Mouse (Mus musculus): Measurements from ENCODE around the gene Gpr39. TPM values are rescaled to one million over a fixed set of nuclear protein-coding genes. Genes with fewer than 3 reads are reported as not detected.

Gpr39 gene
- polyA plus RNA-seq, 1 experiment from 2014 or later = 3.5 TPM

DNA sequence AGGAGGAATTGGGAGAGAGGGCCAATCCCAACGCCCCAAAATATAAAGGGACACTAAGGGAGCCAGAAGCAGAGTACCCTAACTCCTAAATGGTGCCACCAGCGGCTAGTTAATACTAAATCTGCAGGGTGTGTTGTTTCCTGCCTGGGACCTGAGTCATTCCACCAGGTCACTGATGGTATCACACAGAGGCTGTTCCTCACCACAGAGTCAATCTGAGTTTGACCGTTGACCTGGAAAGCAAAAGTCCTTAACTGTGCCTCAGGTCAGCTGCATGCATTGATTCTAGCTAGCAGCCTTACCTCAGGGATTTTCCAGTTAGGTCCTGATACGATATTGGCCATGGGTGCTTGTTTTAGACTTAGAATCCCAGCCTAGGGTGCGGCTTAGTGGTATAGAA is 17.5 kb downstream of the Gpr39 start:
- Histone ChIP-seq H3K27ac (replicated peaks) (peak overlapping the region; percentile 55; the same call in 1 of the 2 replicates), H3K4me2 (peak overlapping the region; percentile 23; the same call in 1 of the 2 replicates)
- 33% methylated on average over 5 of the region's 5 CpGs for WGBS (ENCODE audit: insufficient replicate concordance)

GRCm38 (mm10) chr1:125701101-125701590 is 24.4 kb downstream of the Gpr39 start:
- no peaks in the 10 kb centered on the region for H3K36me3 ChIP-seq (replicated peaks)
- H3K27me3 ChIP-seq = no peaks in the 10 kb centered on the region
- peaks cover 5% of the 10 kb centered on the region; the same call in 1 of the 2 replicates for H3K4me1 ChIP-seq (replicated peaks)
- no peak overlapping the region for H3K4me3 ChIP-seq (replicated peaks)
- WGBS (ENCODE audit: insufficient replicate concordance) = 59% methylated on average over 4 of the region's 4 CpGs
- ATAC-seq (ENCODE audit: insufficient read depth) = no peak
- H3K4me2 ChIP-seq = no peak overlapping the region
- H3K9me3 ChIP-seq (replicated peaks) = no peaks in the 10 kb centered on the region
- H3K9ac ChIP-seq = no peak overlapping the region
- H3K27ac ChIP-seq (replicated peaks) = no peak overlapping the region

More for the DNA sequence above, 17.5 kb downstream of the Gpr39 start:
- Histone ChIP-seq H3K27me3 (no peaks in the 10 kb centered on the region), H3K4me1 (replicated peaks) (no peaks in the 10 kb centered on the region), H3K9me3 (replicated peaks) (no peaks in the 10 kb centered on the region), H3K9ac (no peak overlapping the region), H3K4me3 (replicated peaks) (no peak overlapping the region), H3K36me3 (replicated peaks) (no peaks in the 10 kb centered on the region)
- ATAC-seq (ENCODE audit: insufficient read depth) = peak; percentile 84

DNA sequence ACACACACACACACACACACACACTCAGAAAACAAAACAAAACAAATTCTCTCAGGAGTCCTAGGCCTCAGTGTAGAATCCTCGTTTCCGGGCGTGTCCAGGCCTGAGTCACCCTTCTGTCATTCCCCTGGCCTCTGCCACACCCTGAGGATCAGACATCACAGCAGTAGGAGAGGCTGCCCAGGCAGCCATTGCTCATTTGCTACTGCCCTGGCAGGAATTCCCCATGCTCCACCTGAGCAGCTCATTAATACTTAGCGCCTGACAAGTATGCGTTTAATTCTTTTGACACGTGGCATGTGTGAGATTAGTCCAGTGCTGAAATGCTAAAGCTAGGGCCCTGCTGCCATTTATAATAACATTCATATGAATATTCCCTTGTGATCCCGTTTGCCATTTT is 25.0 kb downstream of the Gpr39 start:
- H3K27ac ChIP-seq (replicated peaks) = no peak overlapping the region
- no peak overlapping the region for H3K4me3 ChIP-seq (replicated peaks)
- no peaks in the 10 kb centered on the region for H3K27me3 ChIP-seq
- no peak overlapping the region for H3K4me2 ChIP-seq
- no peaks in the 10 kb centered on the region for H3K9me3 ChIP-seq (replicated peaks)
- peaks cover 5% of the 10 kb centered on the region; the same call in 1 of the 2 replicates for H3K4me1 ChIP-seq (replicated peaks)
- 78% methylated on average over 7 of the region's 7 CpGs for WGBS (ENCODE audit: insufficient replicate concordance)
- H3K36me3 ChIP-seq (replicated peaks) = no peaks in the 10 kb centered on the region
- no peak overlapping the region for H3K9ac ChIP-seq
- no peak for ATAC-seq (ENCODE audit: insufficient read depth)

- Histone ChIP-seq H3K27ac (replicated peaks) (no peak overlapping the region), H3K36me3 (replicated peaks) (no peaks in the 10 kb centered on the region), H3K4me1 (replicated peaks) (peaks cover 5% of the 10 kb centered on the region; the same call in 1 of the 2 replicates), H3K9me3 (replicated peaks) (no peaks in the 10 kb centered on the region), H3K27me3 (no peaks in the 10 kb centered on the region), H3K9ac (no peak overlapping the region), H3K4me3 (replicated peaks) (no peak overlapping the region), H3K4me2 (no peak overlapping the region)
- no peak for ATAC-seq (ENCODE audit: insufficient read depth)
- WGBS (ENCODE audit: insufficient replicate concordance) = 71% methylated on average over 8 of the region's 8 CpGs
Measured at GRCm38 (mm10) chr1:125702326-125702725, 25.5 kb downstream of the Gpr39 start.

DNA sequence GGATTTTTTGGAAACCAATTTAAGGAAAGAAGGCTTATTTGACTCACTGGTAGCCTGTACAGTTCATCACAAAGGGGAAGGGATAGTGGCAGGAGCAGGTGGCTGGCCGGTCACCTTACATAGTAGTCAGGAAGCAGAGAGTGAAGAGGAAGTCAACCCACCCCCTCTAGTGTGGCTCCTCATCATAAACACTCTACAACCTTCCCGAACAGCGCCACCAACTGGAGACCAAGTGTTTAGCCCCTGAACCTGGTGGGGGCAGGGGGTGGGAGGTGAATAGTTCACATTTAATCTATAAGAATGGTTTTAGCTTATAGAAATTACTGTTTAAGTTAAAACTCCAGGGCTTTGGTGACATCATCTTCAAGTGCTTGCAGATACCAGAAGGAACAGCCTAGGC is 28.6 kb downstream of the Gpr39 start:
- peaks cover 5% of the 10 kb centered on the region; the same call in 1 of the 2 replicates for H3K4me1 ChIP-seq (replicated peaks)
- no peaks in the 10 kb centered on the region for H3K36me3 ChIP-seq (replicated peaks)
- no peak overlapping the region for H3K4me3 ChIP-seq (replicated peaks)
- H3K27ac ChIP-seq (replicated peaks) = no peak overlapping the region
- H3K9ac ChIP-seq = no peak overlapping the region
- H3K9me3 ChIP-seq (replicated peaks) = no peaks in the 10 kb centered on the region
- H3K4me2 ChIP-seq = no peak overlapping the region
- WGBS (ENCODE audit: insufficient replicate concordance) = 47% methylated on average over 3 of the region's 3 CpGs
- ATAC-seq (ENCODE audit: insufficient read depth) = no peak
- H3K27me3 ChIP-seq = no peaks in the 10 kb centered on the region

DNA sequence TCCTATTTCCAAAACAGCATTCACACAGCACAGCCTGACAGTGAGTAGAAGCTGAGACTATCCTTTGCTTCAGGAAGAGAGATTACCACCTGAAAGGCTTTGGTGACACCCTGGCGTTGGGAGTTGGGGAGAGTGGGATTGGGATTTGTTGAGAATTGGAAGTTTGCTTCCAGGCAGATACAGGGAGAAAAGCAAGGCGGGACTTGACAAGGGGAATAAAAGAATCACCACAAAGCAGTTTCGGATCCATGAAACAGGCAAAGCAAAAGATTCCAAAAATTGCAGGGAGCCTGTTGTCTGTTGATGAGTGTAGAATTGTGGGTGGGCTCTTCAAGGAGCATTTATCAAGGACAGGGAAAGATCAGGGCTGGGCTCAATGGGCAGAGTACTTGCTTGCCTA is 38.5 kb downstream of the Gpr39 start:
- no peaks in the 10 kb centered on the region for H3K9me3 ChIP-seq (replicated peaks)
- no peaks in the 10 kb centered on the region for H3K36me3 ChIP-seq (replicated peaks)
- H3K4me1 ChIP-seq (replicated peaks) = 0 out of 2 replicates have a peak, but pooled peaks cover 3% of the 10 kb centered on the region
- H3K27me3 ChIP-seq = no peaks in the 10 kb centered on the region
- ATAC-seq (ENCODE audit: insufficient read depth) = no peak
- WGBS (ENCODE audit: insufficient replicate concordance) = 63% methylated on average over 3 of the region's 3 CpGs
- H3K9ac ChIP-seq = no peak overlapping the region
- no peak overlapping the region for H3K4me2 ChIP-seq
- H3K27ac ChIP-seq (replicated peaks) = no peak overlapping the region
- no peak overlapping the region for H3K4me3 ChIP-seq (replicated peaks)

DNA sequence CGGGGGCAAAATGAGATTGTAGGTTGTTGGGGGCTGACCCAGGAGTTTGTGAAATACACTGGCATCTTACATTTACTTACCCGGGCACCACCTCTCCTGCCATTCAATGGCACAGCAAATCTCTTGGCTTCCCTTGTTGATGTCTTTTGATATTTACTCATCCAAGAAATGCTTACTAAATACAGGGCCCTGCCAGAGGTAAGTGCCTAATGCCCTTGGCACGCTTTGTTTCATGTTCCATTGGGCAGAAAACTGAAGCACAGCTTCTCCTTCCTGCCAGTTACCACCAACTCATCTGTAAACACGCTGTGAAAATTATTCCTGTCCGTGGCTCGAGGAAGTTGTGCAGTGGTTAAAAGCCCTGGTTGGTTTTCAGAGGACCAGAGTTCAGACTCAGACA is 39.4 kb downstream of the Gpr39 start:
- peaks cover 5% of the 10 kb centered on the region for H3K4me1 ChIP-seq (replicated peaks)
- no peak overlapping the region for H3K4me2 ChIP-seq
- H3K9ac ChIP-seq = no peak overlapping the region
- H3K9me3 ChIP-seq (replicated peaks) = no peaks in the 10 kb centered on the region
- H3K4me3 ChIP-seq (replicated peaks) = no peak overlapping the region
- 35% methylated on average over 6 of the region's 6 CpGs for WGBS (ENCODE audit: insufficient replicate concordance)
- H3K27me3 ChIP-seq = no peaks in the 10 kb centered on the region
- ATAC-seq (ENCODE audit: insufficient read depth) = no peak
- H3K36me3 ChIP-seq (replicated peaks) = no peaks in the 10 kb centered on the region
- no peak overlapping the region for H3K27ac ChIP-seq (replicated peaks)

DNA sequence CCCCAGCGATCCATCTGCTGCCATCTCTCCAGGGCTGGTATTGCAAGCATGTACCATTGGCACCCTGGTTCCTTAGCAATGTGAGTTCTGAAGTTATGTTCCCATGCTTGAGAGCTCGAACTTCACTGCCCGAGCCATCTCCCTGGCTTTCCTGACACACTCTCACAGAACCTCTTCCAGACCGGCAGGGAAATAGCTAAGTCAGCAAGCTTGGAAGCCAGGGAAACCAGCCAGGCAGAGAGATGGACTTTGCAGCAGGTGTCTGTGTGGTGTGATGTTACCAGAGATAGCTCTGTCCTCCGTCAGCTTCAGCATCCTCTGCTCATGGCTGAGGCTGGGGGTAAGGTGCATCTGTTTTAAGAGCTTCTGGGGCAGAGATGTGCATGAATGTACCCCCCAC is 41.1 kb downstream of the Gpr39 start:
- H3K27me3 ChIP-seq = no peaks in the 10 kb centered on the region
- peaks cover 9% of the 10 kb centered on the region for H3K4me1 ChIP-seq (replicated peaks)
- no peak overlapping the region for H3K4me3 ChIP-seq (replicated peaks)
- no peaks in the 10 kb centered on the region for H3K36me3 ChIP-seq (replicated peaks)
- no peaks in the 10 kb centered on the region for H3K9me3 ChIP-seq (replicated peaks)
- 63% methylated on average over 5 of the region's 5 CpGs for whole genome bisulfite sequencing (ENCODE audit: insufficient replicate concordance)
- no peak overlapping the region for H3K9ac ChIP-seq
- no peak overlapping the region for H3K4me2 ChIP-seq
- no peak for ATAC-seq (ENCODE audit: insufficient read depth)
- no peak overlapping the region for H3K27ac ChIP-seq (replicated peaks)

- H3K36me3 ChIP-seq (replicated peaks) = no peaks in the 10 kb centered on the region
- no peak overlapping the region for H3K4me2 ChIP-seq
- no peak overlapping the region for H3K27ac ChIP-seq (replicated peaks)
- WGBS (ENCODE audit: insufficient replicate concordance) = 63% methylated on average over 6 of the region's 6 CpGs
- H3K4me1 ChIP-seq (replicated peaks) = peaks cover 9% of the 10 kb centered on the region
- H3K27me3 ChIP-seq = no peaks in the 10 kb centered on the region
- H3K9ac ChIP-seq = no peak overlapping the region
- no peak for ATAC-seq (ENCODE audit: insufficient read depth)
- H3K4me3 ChIP-seq (replicated peaks) = no peak overlapping the region
- no peaks in the 10 kb centered on the region for H3K9me3 ChIP-seq (replicated peaks)
Measured at GRCm38 (mm10) chr1:125719127-125719526, 42.3 kb downstream of the Gpr39 start.

DNA sequence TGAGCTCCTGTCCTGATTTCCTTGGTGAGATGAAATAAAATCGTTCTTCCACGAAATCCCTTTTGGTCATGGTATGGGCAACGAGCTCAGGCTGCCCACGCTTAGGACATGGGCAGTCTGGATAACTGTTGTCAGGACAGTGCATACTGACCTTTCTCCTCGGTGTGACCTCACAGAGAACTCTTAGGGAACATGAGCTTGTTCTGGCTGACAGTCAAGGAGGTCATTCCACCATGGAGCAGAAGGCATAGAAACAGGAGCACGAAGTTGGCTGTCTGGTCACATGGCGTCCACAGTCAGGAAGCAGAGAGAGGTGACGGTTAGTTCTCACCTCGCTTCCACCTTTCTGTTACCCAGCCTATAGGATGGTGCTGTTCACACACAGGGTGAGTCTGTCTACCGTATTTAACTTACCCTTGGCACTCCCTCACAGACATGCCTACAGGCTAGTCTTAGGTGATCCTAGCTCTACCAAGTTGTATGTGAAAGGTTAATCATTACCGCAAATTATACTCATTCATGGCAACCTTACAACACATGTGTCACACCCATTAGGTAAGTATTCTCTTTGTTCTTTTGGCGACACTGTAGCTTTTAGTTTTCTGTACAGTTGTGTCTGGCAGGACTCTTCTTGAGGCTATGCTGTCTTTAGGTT is 44.4 kb downstream of the Gpr39 start:
- Histone ChIP-seq H3K4me3 (replicated peaks) (no peak overlapping the region), H3K27ac (replicated peaks) (no peak overlapping the region), H3K4me1 (replicated peaks) (peaks cover 9% of the 10 kb centered on the region), H3K36me3 (replicated peaks) (no peaks in the 10 kb centered on the region), H3K27me3 (no peaks in the 10 kb centered on the region), H3K4me2 (no peak overlapping the region), H3K9ac (no peak overlapping the region), H3K9me3 (replicated peaks) (no peaks in the 10 kb centered on the region)
- 69% methylated on average over 12 of the region's 12 CpGs for WGBS (ENCODE audit: insufficient replicate concordance)
- no peak for ATAC-seq (ENCODE audit: insufficient read depth)

- H3K4me3 ChIP-seq (replicated peaks) = no peak overlapping the region
- no peak overlapping the region for H3K9ac ChIP-seq
- 70% methylated on average over 5 of the region's 5 CpGs for WGBS (ENCODE audit: insufficient replicate concordance)
- H3K36me3 ChIP-seq (replicated peaks) = no peaks in the 10 kb centered on the region
- ATAC-seq (ENCODE audit: insufficient read depth) = no peak
- no peaks in the 10 kb centered on the region for H3K9me3 ChIP-seq (replicated peaks)
- H3K27me3 ChIP-seq = no peaks in the 10 kb centered on the region
- no peak overlapping the region for H3K27ac ChIP-seq (replicated peaks)
- H3K4me2 ChIP-seq = no peak overlapping the region
- H3K4me1 ChIP-seq (replicated peaks) = peaks cover 7% of the 10 kb centered on the region
Measured at GRCm38 (mm10) chr1:125724304-125724703, 47.5 kb downstream of the Gpr39 start.

Data from liver, embryonic 15.5 days (tissue).